Mouse (Mus musculus) hindbrain, postnatal 0 days (tissue): ENCODE data around the gene Syngr3. TPM values are rescaled to one million over a fixed set of nuclear protein-coding genes. Genes with fewer than 3 reads are reported as not detected.

ENCODE experiments used
- ATAC-seq: fragments of 200-750 bp; cut with Nextera tagmentation; 2 replicates; pipeline ENCODE4 v1.8.0; 2017; ENCODE audit warnings: mild to moderate bottlenecking, moderate TSS enrichment, moderate library complexity
- DNase-seq: peaks from one replicate; pipeline ENCODE4 v3.0.0-alpha.2; 2015; ENCODE audit warnings: low spot score
- H3K27ac ChIP-seq: fragments of 300-500 bp; sonication (generic); 2 replicates; pipeline ENCODE4 v1.5.1; 2014; ENCODE audit warnings: mild to moderate bottlenecking
- H3K27me3 ChIP-seq: fragments of 300-500 bp; sonication (generic); 2 replicates; pipeline ENCODE4 v1.6.1; 2014; ENCODE audit warnings: low read length, mixed read lengths; ENCODE audit not compliant: insufficient read depth
- H3K36me3 ChIP-seq: fragments of 300-500 bp; sonication (generic); 2 replicates; pipeline ENCODE4 v1.6.1; 2014; ENCODE audit warnings: low read length, mixed read lengths; ENCODE audit not compliant: insufficient read depth
- H3K4me1 ChIP-seq: fragments of 300-500 bp; sonication (generic); 2 replicates; pipeline ENCODE4 v1.6.1; 2014; ENCODE audit warnings: antibody characterized with exemption, low read length, mixed read lengths; ENCODE audit not compliant: insufficient read depth
- H3K4me2 ChIP-seq: fragments of 300-500 bp; sonication (generic); 2 replicates; pipeline ENCODE4 v1.6.1; 2014; ENCODE audit warnings: low read depth, mild to moderate bottlenecking, low read length, moderate library complexity, mixed read lengths
- H3K4me3 ChIP-seq: fragments of 300-500 bp; sonication (generic); 2 replicates; pipeline ENCODE4 v1.5.1; 2014; ENCODE audit warnings: low read length
- H3K9ac ChIP-seq: fragments of 300-500 bp; sonication (generic); replicated peaks from 2 replicates; pipeline ENCODE4 v1.6.1; 2014; ENCODE audit warnings: mild to moderate bottlenecking, low read length, moderate library complexity, mixed read lengths
- H3K9me3 ChIP-seq: fragments of 300-500 bp; sonication (generic); 2 replicates; pipeline ENCODE4 v1.6.1; 2016; ENCODE audit warnings: low read length, mixed read lengths
- CTCF ChIP-seq: IDR thresholded peaks from 2 replicates; pipeline ENCODE4 v1.5.1; 2016; ENCODE audit warnings: antibody characterized with exemption, control low read depth, low read depth
- WGBS: fragments of 180-500 bp; shearing (Covaris S2); extraction: QIAGEN DNeasy Blood & Tissue Kit; methylation state at CpG from one replicate; pipeline ENCODE4 v1.1.7; 2014; 5-methylcytosine and 5-hydroxymethylcytosine counted together
- polyA plus RNA-seq: library from polyadenylated mRNA; unstranded; fragments of >200 nt; fragmentation: Nextera tagmentation; extraction: Ambion mirVana; gene quantifications from 2 replicates; pipeline ENCODE4 v1.2.1, GENCODE M21; 2015
- total RNA-seq: library from RNA; depleted of rRNA; stranded (reverse); fragments of >200 nt; gene quantifications from 2 replicates; pipeline ENCODE4 v1.2.3, GENCODE M21; 2014

The Syngr3 gene
- total and polyA plus RNA-seq, 2 experiments from 2014 or later, result 294 to 331 TPM

GRCm38 (mm10) chr17:24648731-24649377 lies 40.9 kb downstream of the Syngr3 start:
- no peaks in the 10 kb centered on the region for H3K9me3 ChIP-seq
- H3K4me3 ChIP-seq, result peak overlapping the region; percentile 58
- peak overlapping the region; percentile 83; the same call in 1 of the 2 replicates for H3K27ac ChIP-seq
- DNase-seq, result peak; percentile 30
- no peak for ATAC-seq
- H3K4me2 ChIP-seq, result peak overlapping the region; percentile 86
- H3K9ac ChIP-seq, result peak overlapping the region; percentile 90; the same call in 1 of the 2 replicates
- TF ChIP-seq CTCF, result peak; percentile 27; the same call in 1 of the 2 replicates
- H3K36me3 ChIP-seq, result no peaks in the 10 kb centered on the region
- WGBS, result 73% methylated on average over 10 of the region's 10 CpGs
- peaks cover 4% of the 10 kb centered on the region; the same call in 1 of the 2 replicates for H3K4me1 ChIP-seq
- no peaks in the 10 kb centered on the region for H3K27me3 ChIP-seq

- H3K9ac ChIP-seq, result peak overlapping the region; percentile 33; the same call in 1 of the 2 replicates
- no peak overlapping the region for H3K4me3 ChIP-seq
- peak overlapping the region; percentile 27; the same call in 1 of the 2 replicates for H3K4me2 ChIP-seq
- no peaks in the 10 kb centered on the region for H3K27me3 ChIP-seq
- no peaks in the 10 kb centered on the region for H3K36me3 ChIP-seq
- ATAC-seq, result no peak
- no peaks in the 10 kb centered on the region for H3K9me3 ChIP-seq
- H3K4me1 ChIP-seq, result peaks cover 4% of the 10 kb centered on the region; the same call in 1 of the 2 replicates
- 75% methylated on average over 11 of the region's 11 CpGs for WGBS
- H3K27ac ChIP-seq, result no peak overlapping the region; the same call in 1 of the 2 replicates
- no peak for TF ChIP-seq CTCF
- DNase-seq, result no peak
These were observed 42.3 kb downstream of the Syngr3 start for GRCm38 (mm10) chr17:24647493-24647892.

GRCm38 (mm10) chr17:24646381-24646780 lies 43.4 kb downstream of the Syngr3 start:
- Histone ChIP-seq H3K27ac (no peak overlapping the region), H3K4me1 (peaks cover 4% of the 10 kb centered on the region; the same call in 1 of the 2 replicates), H3K9me3 (no peaks in the 10 kb centered on the region), H3K9ac (no peak overlapping the region), H3K4me3 (no peak overlapping the region), H3K36me3 (no peaks in the 10 kb centered on the region), H3K27me3 (no peaks in the 10 kb centered on the region), H3K4me2 (no peak overlapping the region)
- ATAC-seq (no peak), DNase-seq (no peak)
- 79% methylated on average over 4 of the region's 4 CpGs for WGBS
- TF ChIP-seq CTCF, result no peak

GRCm38 (mm10) chr17:24645916-24646315 lies 43.8 kb downstream of the Syngr3 start:
- Histone ChIP-seq H3K4me1 (peaks cover 4% of the 10 kb centered on the region; the same call in 1 of the 2 replicates), H3K36me3 (no peaks in the 10 kb centered on the region), H3K27ac (0 out of 2 replicates have a peak overlapping the region, but pooled peaks have one; percentile 11), H3K4me3 (no peak overlapping the region), H3K9ac (no peak overlapping the region), H3K27me3 (no peaks in the 10 kb centered on the region), H3K9me3 (no peaks in the 10 kb centered on the region), H3K4me2 (no peak overlapping the region)
- no peak for TF ChIP-seq CTCF
- DNase-seq, result no peak
- 83% methylated on average over 3 of the region's 3 CpGs for WGBS
- no peak for ATAC-seq

- Histone ChIP-seq H3K9me3 (no peaks in the 10 kb centered on the region), H3K4me3 (no peak overlapping the region), H3K27ac (peak overlapping the region; percentile 60; the same call in 1 of the 2 replicates), H3K4me2 (no peak overlapping the region), H3K9ac (no peak overlapping the region), H3K4me1 (peaks cover 4% of the 10 kb centered on the region; the same call in 1 of the 2 replicates), H3K27me3 (no peaks in the 10 kb centered on the region), H3K36me3 (0 out of 2 replicates have a peak, but pooled peaks cover under 1% of the 10 kb centered on the region)
- ATAC-seq (no peak), DNase-seq (no peak)
- TF ChIP-seq CTCF, result no peak
- WGBS, result 77% methylated on average over 9 of the region's 9 CpGs
These were observed 44.7 kb downstream of the Syngr3 start for GRCm38 (mm10) chr17:24644875-24645721.

GRCm38 (mm10) chr17:24644030-24644715 lies 45.6 kb downstream of the Syngr3 start:
- no peak for ATAC-seq
- H3K4me3 ChIP-seq, result no peak overlapping the region
- no peaks in the 10 kb centered on the region for H3K4me1 ChIP-seq
- H3K9me3 ChIP-seq, result no peaks in the 10 kb centered on the region
- H3K9ac ChIP-seq, result no peak overlapping the region
- no peak for TF ChIP-seq CTCF
- no peak overlapping the region for H3K4me2 ChIP-seq
- 61% methylated on average over 6 of the region's 7 CpGs for WGBS
- H3K27ac ChIP-seq, result peak overlapping the region; percentile 60; the same call in 1 of the 2 replicates
- no peak for DNase-seq
- H3K27me3 ChIP-seq, result no peaks in the 10 kb centered on the region
- 0 out of 2 replicates have a peak, but pooled peaks cover 10% of the 10 kb centered on the region for H3K36me3 ChIP-seq
